Mouse (Mus musculus): Measurements from ENCODE around the gene Gm17660. TPM values are rescaled to one million over a fixed set of nuclear protein-coding genes. Genes with fewer than 3 reads are reported as not detected.

Gm17660 gene
- not detected in 2 replicates for polyA plus RNA-seq (2015; fragmentation: Nextera tagmentation; extraction: Ambion mirVana)

GRCm38 (mm10) chr5:104077508-104077907 lies at the start of gene Gm17660:
Gene Gm17660 (minus strand): TSS chr5:104077608.
- DNase-seq (ENCODE audit: low spot score) = no peak

DNA sequence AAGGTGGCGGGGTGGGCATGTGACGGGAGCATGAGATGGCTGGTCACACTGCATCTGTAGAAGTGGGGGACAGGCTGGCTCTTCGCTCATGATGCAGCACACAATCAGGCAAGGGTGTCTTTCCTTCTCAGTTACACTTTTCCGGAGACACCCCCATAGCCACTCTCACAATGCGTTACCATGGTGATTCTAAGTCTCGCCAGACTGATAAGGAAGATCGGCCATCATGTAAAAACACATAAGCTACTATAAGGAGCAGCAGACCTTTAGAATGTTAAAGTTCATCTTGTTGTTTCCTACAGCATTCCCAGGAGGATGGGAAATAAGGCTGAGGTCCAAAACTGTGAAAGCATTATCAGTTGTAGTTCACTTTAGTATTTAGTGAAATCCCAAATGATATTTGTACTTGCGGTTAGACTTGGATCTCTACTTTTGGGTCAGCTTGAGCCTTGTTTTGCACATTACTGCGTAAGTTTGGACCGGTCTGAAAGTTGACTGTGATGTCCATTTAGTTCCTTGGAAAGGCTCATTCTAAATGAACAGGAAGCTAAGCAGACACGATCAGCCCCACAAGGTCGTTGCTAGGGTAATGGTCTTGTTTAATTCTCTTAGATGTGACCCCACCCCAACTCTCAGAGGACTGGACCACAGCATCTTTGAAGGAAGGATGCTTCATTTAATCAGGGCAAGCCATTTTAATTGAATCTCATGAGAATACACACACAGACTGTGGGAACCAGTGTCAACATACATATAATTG lies 49.3 kb upstream of the Gm17660 start:
- no peak for DNase-seq (ENCODE audit: low spot score)

GRCm38 (mm10) chr5:104124016-104124658 lies 46.7 kb upstream of the Gm17660 start:
- DNase-seq (ENCODE audit: low spot score) = no peak

- DNase-seq (ENCODE audit: low spot score) = no peak
Observed at GRCm38 (mm10) chr5:104115890-104116289, 38.5 kb upstream of the Gm17660 start.

DNA sequence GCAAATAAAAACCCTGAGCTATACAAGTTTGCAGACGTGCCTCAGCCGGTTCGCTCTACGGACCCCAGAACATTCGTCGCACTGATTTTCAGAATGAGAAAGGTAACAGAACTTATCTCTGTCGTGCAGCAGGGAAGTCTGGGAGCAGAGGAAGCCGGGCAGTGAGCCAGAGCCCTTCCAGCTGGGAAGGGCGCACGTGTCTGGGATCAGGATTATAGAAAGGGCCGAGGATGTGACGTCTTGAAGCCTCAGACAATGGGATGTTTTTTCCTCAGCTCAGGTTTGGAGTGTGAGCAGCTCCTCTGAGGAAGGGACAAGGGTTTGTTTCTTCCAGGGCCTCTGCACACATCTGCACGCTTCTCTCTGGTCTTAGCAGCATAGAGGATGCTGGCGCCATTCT lies 37.7 kb upstream of the Gm17660 start:
- DNase-seq (ENCODE audit: low spot score) = no peak

DNA sequence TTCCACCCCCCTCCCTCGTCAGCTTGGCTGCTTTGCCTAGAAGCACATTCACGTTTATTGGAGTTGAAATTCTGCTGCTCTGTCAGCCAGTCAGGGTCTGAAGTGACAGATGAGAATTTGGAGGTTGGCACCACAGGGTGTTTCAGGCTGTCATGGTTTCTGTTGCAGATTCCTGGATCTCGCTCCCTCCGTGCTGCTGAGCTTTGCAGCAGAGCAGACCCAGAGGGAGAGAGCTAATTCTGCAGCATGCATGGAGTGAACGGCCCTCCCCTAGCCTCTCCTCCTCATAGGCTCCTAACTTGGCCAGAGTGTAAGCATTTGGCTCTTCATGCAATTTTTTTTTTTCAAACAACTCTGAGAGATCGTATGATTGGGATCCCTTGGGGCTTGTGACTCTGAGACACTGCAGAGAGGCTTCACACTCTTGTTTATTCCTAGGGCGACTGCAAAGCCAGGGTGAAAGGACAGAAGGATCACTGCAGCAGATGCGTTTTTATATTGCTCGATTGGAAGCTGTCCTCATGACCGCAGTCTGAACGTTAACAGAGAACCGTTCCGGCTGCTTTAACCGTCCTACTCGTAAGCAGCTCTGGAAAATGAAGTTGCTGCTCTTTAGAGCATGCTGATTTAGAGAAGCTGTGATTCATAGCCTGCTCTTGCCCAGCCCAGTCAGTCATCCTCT lies 36.2 kb upstream of the Gm17660 start, which contains the start of gene Sparcl1:
Sparcl1 (minus strand) TSS at position 243 of the 682 bp plus-strand sequence.
- no peak for DNase-seq (ENCODE audit: low spot score)

DNA sequence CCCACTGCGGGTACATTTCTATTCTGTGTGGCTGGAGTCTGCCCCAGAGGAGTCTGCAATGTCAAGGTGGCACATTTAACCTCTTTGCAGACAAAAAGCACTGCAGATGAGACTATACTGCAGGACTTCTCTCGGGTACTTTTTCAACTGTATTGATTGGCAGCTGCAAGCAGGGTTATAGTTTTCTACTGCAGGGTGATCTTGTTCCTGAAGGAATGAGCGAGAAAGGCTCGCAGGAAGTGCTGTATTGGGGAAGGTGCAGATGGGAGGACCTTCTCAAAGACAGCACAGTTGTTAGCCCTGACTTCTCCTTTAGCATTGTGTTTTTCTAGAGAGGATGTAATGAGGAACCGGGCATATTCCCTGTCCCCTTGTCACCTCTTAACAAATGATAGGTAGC lies 35.1 kb upstream of the Gm17660 start:
- no peak for DNase-seq (ENCODE audit: low spot score)

DNA sequence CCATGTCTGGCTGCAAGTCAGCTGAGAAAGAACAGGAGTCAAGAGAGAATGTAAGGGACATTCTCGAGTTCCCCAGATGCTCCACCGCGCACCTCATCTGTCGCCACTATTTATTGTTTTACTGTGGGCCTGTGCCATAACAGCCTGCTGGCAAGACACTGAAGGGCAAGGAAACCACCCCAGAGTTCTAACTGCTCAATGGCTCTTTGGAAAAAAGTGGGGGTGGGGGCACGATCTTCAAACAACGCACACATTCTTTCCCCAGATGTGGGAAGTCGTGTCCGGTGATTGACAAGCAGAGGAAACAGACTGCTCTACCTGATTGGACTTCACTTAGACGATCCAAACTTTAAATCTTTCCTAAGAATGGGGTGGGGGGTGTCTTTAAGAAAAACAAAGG lies 34.6 kb upstream of the Gm17660 start:
- no peak for DNase-seq (ENCODE audit: low spot score)

- DNase-seq (ENCODE audit: low spot score) = peak; percentile 11
Observed at GRCm38 (mm10) chr5:104110171-104110920, 32.9 kb upstream of the Gm17660 start.

DNA sequence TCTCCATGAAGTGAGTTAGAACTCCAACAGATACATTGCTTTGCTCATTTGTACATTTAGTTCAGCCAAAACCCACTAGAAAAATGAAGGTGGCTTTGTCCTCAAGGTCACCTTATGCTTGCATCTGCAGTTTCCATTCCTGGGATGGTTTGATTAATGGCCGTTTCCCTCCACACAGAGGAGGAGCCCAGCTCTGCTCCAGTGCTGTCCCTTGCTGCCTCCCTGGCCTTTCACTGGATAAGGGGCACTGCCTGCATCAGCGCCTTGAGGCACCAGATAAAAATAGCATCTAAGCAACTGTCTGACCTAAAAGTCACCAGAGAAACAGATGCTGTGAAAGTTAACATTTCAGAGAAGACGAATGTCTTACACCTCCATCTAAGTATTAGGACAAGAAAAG lies 32.1 kb upstream of the Gm17660 start:
- DNase-seq (ENCODE audit: low spot score) = no peak

DNA sequence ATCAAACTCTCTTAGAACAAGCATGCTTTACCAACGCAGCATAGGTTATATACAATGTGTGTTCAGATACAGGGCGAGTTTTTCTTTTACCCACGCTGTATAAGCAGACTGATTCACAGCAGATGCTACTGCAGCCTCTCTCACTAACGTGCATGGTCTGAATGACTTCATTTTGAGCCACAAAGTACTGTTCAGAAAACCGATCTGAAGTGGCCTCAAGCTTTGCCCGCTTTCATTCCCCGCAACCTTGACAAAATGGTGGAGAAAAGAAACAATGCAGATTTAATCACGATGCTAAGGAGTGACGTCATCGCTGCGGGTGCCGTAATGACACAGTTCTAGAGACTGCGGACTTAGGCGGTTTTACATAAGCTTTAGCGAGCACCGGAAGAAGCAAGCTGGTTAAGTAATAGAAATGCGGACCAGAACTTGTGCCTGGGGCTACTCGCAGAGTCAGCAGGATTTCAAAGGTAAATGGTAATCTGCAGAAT lies 31.5 kb upstream of the Gm17660 start:
- DNase-seq (ENCODE audit: low spot score) = peak; percentile 3

GRCm38 (mm10) chr5:104108127-104108875 lies 30.9 kb upstream of the Gm17660 start:
- no peak for DNase-seq (ENCODE audit: low spot score)

DNA sequence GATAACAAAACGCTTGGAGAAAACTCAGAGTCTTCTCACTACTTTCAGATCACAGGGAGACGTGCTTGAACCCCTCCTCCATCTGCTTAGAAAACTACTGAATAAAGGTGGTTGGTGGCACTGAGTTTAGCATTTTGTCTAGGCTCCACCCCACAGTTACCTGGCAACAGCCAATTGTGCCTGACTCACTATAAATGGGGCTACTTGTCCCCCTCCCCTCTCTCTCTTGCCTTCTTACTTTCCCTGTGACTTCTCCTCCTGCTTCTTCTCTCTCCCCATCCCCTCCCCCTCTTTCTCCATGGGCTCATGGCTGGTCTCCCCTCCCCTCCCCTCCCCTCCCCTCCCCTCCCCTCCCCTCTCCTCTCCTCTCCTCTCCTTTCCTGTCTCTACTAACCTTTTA lies 26.7 kb upstream of the Gm17660 start:
- DNase-seq (ENCODE audit: low spot score) = no peak

DNA sequence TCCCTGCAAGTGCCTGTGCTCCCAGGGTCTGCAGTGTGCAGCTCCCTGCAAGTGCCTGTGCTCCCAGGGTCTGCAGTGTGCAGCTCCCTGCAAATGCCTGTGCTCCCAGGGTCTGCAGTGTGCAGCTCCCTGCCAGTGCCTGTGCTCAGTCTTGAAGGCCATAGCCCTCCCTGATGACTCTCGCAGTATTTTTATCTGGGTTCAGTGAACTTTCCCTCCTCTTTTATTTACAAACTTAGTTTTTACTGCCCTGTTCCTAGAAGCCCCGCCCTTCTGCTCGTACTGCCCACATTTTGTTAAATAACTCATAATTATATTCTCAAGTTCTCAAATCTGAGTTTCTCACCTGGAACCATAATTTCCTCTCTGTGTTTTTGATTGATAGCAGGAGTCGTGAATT lies 25.8 kb upstream of the Gm17660 start:
- DNase-seq (ENCODE audit: low spot score) = no peak

DNA sequence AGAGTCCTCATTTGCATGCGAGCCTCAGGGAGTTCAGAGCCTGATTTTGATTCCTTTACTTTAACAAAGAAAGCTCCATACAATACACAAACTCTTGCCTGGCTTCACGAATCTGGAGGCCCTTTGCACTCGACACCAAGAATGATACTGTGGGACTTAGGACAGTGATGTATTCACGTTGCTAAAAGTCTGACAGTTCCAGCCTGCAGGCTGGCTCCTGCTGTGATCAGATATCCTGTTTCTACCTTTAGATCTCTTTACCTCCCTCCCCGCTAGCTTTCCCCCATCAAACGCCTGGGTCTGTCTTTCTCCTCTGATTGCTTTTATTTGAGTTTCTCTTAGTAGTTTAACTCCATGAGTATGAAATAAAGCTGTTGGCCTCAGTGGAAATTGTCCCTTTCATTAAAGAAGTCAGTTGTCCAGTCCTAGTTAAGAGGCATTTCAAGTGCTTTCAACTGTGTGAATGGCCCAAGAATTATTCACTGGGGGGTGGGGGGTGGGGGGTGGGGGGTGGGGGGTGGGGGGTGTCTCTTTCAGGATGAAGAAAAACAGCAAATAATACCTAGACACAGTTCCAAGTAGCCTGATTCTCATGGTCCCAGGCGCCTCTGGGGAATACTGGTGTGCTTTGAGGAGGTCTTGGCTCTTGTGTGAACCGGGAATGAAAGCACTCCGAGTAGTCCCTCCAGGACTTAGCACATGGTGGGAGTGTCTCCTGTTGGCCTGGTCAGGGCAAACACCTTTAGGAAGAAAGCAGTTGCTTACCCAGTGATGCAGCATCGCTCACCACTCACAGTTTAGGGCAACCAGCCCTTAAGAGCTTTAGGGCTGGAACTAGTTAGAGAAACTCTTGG lies 24.5 kb upstream of the Gm17660 start:
- no peak for DNase-seq (ENCODE audit: low spot score)

- DNase-seq (ENCODE audit: low spot score) = no peak
Observed at GRCm38 (mm10) chr5:104096078-104096938, 18.9 kb upstream of the Gm17660 start.

- no peak for DNase-seq (ENCODE audit: low spot score)
Observed at GRCm38 (mm10) chr5:104095416-104096077, 18.1 kb upstream of the Gm17660 start.

- no peak for DNase-seq (ENCODE audit: low spot score)
Observed at GRCm38 (mm10) chr5:104089751-104090150, 12.3 kb upstream of the Gm17660 start.
